Mouse (Mus musculus): ENCODE data around the gene Rras2.

GRCm38 (mm10) chr7:114088918-114089317, 28.7 kb downstream of the Rras2 start:
- TF ChIP-seq EP300 (IDR thresholded peaks at IDR 0.05; ENCODE audit: low read depth) = no peak
- no peak for TF ChIP-seq CTCF (IDR thresholded peaks at IDR 0.05; ENCODE audit: low read depth)
